Mouse (Mus musculus) forebrain, embryonic 15.5 days (tissue): Measurements from ENCODE around the gene Misp. TPM values are rescaled to one million over a fixed set of nuclear protein-coding genes. Genes with fewer than 3 reads are reported as not detected.

Experiments
- ATAC-seq: fragments of 200-750 bp; cut with Nextera tagmentation; replicated peaks from 2 replicates; pipeline ENCODE4 v1.8.0; 2017; ENCODE audit warnings: mild to moderate bottlenecking, moderate TSS enrichment, moderate library complexity
- H3K27ac ChIP-seq: fragments of 300-500 bp; sonication (generic); replicated peaks from 2 replicates; pipeline ENCODE4 v1.5.1; 2015; ENCODE audit warnings: mild to moderate bottlenecking, inconsistent platforms
- H3K27me3 ChIP-seq: fragments of 300-500 bp; sonication (generic); 2 replicates; pipeline ENCODE4 v1.6.1; 2015; ENCODE audit warnings: inconsistent platforms
- H3K36me3 ChIP-seq: fragments of 300-500 bp; sonication (generic); 2 replicates; pipeline ENCODE4 v1.6.1; 2015; ENCODE audit warnings: mild to moderate bottlenecking, inconsistent platforms
- H3K4me1 ChIP-seq: fragments of 300-500 bp; sonication (generic); 2 replicates; pipeline ENCODE4 v1.6.1; 2015; ENCODE audit warnings: inconsistent platforms
- H3K4me2 ChIP-seq: fragments of 300-500 bp; sonication (generic); replicated peaks from 2 replicates; pipeline ENCODE4 v1.6.1; 2015; ENCODE audit warnings: mild to moderate bottlenecking, inconsistent platforms
- H3K4me3 ChIP-seq: fragments of 300-500 bp; sonication (generic); 2 replicates; pipeline ENCODE4 v1.5.1; 2015; ENCODE audit warnings: mild to moderate bottlenecking, inconsistent platforms
- H3K9ac ChIP-seq: fragments of 300-500 bp; sonication (generic); replicated peaks from 2 replicates; pipeline ENCODE4 v1.6.1; 2015; ENCODE audit warnings: mild to moderate bottlenecking, inconsistent platforms
- H3K9me3 ChIP-seq: fragments of 300-500 bp; sonication (generic); 2 replicates; pipeline ENCODE4 v1.6.1; 2016; ENCODE audit warnings: inconsistent platforms
- WGBS: fragments of 180-500 bp; shearing (Covaris S2); methylation state at CpG from one replicate; pipeline ENCODE4 v1.1.7; 2015; ENCODE audit warnings: mixed read lengths; 5-methylcytosine and 5-hydroxymethylcytosine counted together
- polyA plus RNA-seq: library from polyadenylated mRNA; unstranded; fragments of >200 nt; fragmentation: Nextera tagmentation; extraction: Ambion mirVana; gene quantifications from 2 replicates; pipeline ENCODE4 v1.2.1, GENCODE M21; 2015

Misp gene
- polyA plus RNA-seq, 1 experiment from 2014 or later: 0.66 TPM

DNA sequence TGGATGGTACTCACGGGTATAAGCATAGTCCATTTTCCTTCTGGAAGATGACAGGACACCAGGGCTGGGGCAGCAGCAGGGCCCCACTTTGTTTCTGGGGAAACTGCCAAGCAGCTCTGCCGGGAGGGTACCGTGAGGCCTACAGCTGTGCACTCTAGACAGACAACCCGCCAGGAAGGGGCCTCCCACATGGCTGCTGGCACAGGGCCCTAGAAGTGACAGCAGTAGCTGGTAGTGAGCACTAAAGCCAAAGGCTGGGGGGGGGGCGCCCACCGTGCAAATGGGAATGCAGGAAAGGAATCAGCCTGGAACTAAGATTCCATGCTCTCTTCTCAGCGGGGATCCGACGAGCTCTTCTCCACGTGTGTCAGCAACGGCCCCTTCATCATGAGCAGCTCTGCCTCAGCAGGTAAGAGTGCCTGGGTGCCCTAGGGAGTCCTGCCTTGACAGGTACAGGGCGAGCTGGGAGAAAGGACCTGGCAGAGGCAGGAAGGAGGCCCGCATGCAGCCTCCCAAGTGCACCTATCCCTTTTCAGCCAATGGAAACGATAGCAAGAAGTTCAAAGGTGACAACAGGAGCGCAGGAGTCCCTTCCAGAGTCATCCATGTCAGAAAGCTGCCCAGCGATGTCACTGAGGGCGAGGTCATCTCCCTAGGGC, 37.8 kb downstream of the Misp start:
- 0 out of 2 replicates have a peak, but pooled peaks have one; percentile 7 for ATAC-seq

DNA sequence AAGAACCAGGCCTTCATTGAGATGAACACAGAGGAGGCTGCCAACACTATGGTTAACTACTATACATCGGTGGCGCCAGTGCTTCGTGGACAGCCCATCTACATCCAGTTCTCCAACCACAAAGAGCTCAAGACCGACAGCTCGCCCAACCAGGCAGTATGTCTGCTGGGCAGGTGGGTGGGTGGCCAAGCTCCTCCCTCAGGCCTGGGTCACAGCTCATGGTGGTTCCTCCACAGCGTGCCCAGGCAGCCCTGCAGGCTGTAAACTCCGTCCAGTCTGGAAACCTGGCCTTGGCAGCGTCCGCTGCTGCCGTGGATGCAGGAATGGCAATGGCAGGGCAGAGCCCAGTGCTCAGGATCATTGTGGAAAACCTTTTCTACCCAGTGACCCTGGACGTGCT, 38.3 kb downstream of the Misp start:
- no peak overlapping the region for H3K4me3 ChIP-seq
- H3K9ac ChIP-seq: no peak overlapping the region
- peak overlapping the region; percentile 100; the same call in 1 of the 2 replicates for H3K27ac ChIP-seq
- peak overlapping the region; percentile 91; the same call in 1 of the 2 replicates for H3K4me2 ChIP-seq
- peaks cover 53% of the 10 kb centered on the region for H3K36me3 ChIP-seq
- no peaks in the 10 kb centered on the region for H3K27me3 ChIP-seq
- peaks cover 47% of the 10 kb centered on the region for H3K4me1 ChIP-seq
- WGBS: 83% methylated on average over 11 of the region's 11 CpGs
- no peaks in the 10 kb centered on the region for H3K9me3 ChIP-seq
- no peak for ATAC-seq

More for the DNA sequence above, 37.8 kb downstream of the Misp start:
- Histone ChIP-seq H3K27ac (peak overlapping the region; percentile 100), H3K36me3 (peaks cover 49% of the 10 kb centered on the region), H3K9me3 (no peaks in the 10 kb centered on the region), H3K27me3 (no peaks in the 10 kb centered on the region), H3K4me3 (peak overlapping the region; percentile 99), H3K9ac (peak overlapping the region; percentile 98; the same call in 1 of the 2 replicates), H3K4me1 (peaks cover 50% of the 10 kb centered on the region), H3K4me2 (peak overlapping the region; percentile 91)
- WGBS: 46% methylated on average over 17 of the region's 17 CpGs

DNA sequence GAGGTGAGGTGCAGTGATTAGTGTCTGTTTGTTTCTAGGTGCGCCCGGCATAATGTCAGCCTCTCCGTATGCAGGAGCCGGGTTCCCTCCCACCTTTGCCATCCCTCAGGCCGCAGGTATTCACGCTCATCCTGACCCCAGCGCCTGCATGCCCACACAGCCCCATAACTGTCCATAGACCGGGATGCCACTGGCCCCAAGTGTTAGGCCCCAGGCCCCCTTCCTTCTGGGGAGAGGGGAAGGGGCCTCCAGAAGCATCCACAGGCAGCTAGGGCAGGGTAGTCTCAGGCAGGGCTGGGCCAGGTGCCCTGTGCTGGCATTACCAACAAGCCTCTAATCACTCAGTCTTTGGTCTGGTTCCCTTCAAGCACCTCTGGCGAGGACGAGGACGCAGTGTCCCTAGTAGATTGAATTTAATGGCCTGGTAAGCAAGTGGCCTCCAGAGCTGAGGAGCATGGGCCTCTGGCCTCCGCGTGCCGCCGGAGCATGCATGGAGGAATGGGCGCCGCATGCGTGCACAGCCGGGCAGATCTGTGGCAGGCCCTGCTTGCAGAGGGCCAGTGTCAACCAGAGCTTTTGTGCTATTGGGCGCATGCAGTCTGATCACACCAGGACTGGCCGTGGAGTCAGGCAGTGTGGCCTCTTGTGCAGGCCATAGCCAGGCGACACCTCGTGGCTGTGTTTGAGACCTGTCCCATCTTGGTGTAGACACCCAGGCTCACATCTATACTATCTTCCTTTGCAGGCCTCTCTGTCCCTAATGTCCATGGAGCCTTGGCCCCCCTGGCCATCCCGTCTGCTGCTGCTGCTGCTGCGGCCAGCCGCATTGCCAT, 39.5 kb downstream of the Misp start:
- Histone ChIP-seq H3K4me2 (no peak overlapping the region), H3K27ac (0 out of 2 replicates have a peak overlapping the region, but pooled peaks have one; percentile 100), H3K9ac (no peak overlapping the region), H3K9me3 (no peaks in the 10 kb centered on the region), H3K4me1 (peaks cover 55% of the 10 kb centered on the region), H3K36me3 (peaks cover 60% of the 10 kb centered on the region), H3K4me3 (no peak overlapping the region), H3K27me3 (no peaks in the 10 kb centered on the region)
- ATAC-seq: no peak
- WGBS: 91% methylated on average over 26 of the region's 26 CpGs

DNA sequence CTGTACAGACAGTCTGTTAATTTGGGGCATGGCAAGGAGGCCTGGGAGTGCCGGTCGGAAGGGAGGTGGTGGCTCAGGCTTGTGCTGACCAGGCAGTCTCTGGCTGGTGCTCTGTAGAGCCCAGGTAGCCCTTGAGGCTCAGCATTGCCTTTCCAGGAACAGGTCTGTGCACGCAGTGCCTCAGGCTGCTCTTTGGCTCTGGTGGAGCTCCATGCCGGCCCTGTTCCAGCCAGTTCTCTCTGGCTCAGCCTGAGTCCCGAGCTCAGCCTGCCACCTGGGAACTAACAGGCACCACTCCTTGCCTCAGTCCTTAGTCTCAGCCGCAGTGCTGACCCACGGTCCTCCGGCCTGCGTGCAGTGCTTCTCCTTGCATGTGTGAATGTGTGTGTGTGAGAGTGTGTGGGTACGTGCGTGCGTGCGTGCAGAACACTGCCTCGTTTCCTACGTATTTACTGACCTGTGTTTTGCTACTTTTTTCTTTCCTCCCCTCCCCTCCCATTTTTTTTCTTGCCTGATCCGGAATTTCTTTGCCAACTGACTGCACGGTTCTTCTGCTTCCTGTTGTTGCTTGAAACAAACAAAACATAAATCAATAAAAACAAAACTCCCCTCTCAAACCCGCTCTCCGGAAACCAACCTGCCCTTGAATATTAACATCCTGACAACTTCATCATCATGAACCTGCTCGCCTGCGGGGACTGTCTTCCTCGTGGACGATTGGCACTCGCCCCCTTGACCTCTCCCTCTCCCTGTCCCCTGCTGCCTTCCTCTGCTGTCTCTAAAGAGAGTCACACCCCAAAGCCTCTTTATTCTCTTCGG, 40.6 kb downstream of the Misp start:
- Histone ChIP-seq H3K4me2 (no peak overlapping the region), H3K4me1 (peaks cover 48% of the 10 kb centered on the region), H3K9me3 (no peaks in the 10 kb centered on the region), H3K27me3 (no peaks in the 10 kb centered on the region), H3K27ac (no peak overlapping the region), H3K36me3 (peaks cover 71% of the 10 kb centered on the region), H3K4me3 (no peak overlapping the region), H3K9ac (no peak overlapping the region)
- 81% methylated on average over 25 of the region's 25 CpGs for WGBS
- ATAC-seq: no peak

DNA sequence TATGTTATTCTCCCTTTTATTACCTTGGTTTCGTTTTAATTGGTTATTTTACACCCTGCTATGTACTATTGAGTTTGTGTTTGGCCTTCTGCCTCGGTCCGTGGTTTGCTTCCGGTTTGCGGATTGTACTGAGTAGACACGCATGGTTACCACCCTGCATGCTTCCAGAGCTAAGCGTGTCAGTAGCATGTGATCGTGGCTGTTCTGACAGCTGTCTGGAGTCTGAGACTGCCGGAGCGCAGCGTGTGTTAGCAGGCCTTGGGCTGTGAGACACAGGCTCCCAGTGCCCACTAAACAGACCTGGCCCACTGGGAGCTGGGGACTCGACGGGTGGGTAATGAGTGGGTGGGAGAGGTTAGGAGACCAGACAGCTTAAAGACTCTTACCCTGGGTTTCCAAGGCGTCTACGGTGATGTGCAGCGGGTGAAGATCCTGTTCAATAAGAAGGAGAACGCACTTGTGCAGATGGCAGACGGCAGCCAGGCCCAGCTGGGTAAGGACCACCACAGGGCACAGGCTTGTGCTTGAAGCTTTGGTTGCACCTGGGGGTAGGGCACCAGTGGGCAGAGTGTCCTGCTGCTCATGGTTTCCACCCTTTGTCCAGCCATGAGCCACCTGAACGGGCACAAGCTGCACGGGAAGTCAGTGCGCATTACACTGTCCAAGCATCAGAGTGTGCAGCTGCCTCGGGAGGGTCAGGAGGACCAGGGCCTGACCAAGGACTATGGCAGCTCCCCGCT, 41.4 kb downstream of the Misp start:
- Histone ChIP-seq H3K27me3 (no peaks in the 10 kb centered on the region), H3K4me3 (no peak overlapping the region), H3K4me1 (peaks cover 40% of the 10 kb centered on the region), H3K9ac (no peak overlapping the region), H3K27ac (0 out of 2 replicates have a peak overlapping the region, but pooled peaks have one; percentile 17), H3K4me2 (no peak overlapping the region), H3K36me3 (peaks cover 79% of the 10 kb centered on the region), H3K9me3 (no peaks in the 10 kb centered on the region)
- 79% methylated on average over 23 of the region's 23 CpGs for WGBS
- no peak for ATAC-seq

DNA sequence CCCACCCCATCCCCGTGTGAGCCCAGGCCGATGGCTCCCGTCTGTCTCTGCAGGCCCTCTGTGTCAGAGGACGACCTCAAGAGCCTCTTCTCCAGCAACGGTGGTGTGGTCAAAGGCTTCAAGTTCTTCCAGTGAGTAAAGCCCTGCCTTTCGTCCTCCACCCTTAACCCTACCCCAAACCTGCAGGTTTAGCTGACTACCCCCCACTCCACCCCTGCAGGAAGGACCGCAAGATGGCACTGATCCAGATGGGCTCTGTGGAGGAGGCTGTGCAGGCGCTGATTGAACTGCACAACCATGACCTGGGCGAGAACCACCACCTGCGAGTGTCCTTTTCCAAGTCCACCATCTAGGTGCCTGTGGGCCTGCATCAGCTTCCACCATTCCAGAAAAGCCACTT, 42.1 kb downstream of the Misp start:
- H3K9me3 ChIP-seq: no peaks in the 10 kb centered on the region
- ATAC-seq: no peak
- 71% methylated on average over 10 of the region's 10 CpGs for WGBS
- peak overlapping the region; percentile 7; the same call in 1 of the 2 replicates for H3K27ac ChIP-seq
- H3K4me3 ChIP-seq: no peak overlapping the region
- H3K27me3 ChIP-seq: no peaks in the 10 kb centered on the region
- H3K4me2 ChIP-seq: no peak overlapping the region
- H3K36me3 ChIP-seq: peaks cover 81% of the 10 kb centered on the region
- H3K9ac ChIP-seq: no peak overlapping the region
- H3K4me1 ChIP-seq: peaks cover 37% of the 10 kb centered on the region

DNA sequence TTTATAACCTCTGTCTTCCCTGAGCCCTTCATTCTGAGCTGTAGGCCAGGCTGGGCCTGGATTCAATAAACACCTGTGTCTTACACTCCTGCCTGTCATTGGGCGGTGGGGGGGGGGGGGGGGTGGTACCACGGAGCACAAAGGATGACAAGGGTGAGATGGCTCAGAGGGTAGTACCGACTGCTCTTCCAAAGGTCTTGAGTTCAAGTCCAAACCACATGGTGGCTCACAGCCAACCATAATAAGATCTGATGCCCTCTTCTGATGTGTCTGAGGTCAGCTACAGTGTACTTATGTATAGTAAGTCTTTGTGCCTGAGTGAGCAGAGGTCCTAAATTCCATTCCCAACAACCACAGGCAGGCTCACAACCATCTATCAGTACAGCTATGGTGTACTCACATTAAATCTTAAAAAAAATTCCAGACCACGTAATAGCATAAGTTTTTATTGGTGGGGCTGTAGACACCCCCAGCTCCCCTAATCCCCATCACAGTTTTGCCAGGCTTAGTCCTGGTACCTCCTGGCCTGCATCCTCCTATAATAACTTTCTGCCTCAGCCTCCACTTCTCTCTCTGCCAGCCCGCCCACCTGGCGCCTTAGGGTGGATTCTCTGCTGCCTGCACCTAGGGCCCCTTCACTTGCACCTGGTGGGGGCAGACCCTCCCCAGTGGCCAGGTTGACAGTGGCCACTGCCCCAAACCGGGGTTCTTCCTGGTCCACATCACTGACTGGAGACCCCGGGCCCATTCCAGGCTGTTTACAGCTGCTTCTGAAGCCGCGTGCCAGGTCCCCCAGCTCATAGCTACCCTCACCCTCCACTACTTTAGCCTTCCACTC, 43.8 kb downstream of the Misp start:
- H3K36me3 ChIP-seq: peaks cover 78% of the 10 kb centered on the region
- WGBS: 53% methylated on average over 10 of the region's 10 CpGs
- no peak overlapping the region for H3K4me2 ChIP-seq
- H3K27me3 ChIP-seq: no peaks in the 10 kb centered on the region
- peak overlapping the region; percentile 46 for H3K27ac ChIP-seq
- H3K4me3 ChIP-seq: no peak overlapping the region
- H3K4me1 ChIP-seq: peaks cover 34% of the 10 kb centered on the region
- no peak overlapping the region for H3K9ac ChIP-seq
- 0 out of 2 replicates have a peak, but pooled peaks have one; percentile 20 for ATAC-seq
- H3K9me3 ChIP-seq: no peaks in the 10 kb centered on the region

DNA sequence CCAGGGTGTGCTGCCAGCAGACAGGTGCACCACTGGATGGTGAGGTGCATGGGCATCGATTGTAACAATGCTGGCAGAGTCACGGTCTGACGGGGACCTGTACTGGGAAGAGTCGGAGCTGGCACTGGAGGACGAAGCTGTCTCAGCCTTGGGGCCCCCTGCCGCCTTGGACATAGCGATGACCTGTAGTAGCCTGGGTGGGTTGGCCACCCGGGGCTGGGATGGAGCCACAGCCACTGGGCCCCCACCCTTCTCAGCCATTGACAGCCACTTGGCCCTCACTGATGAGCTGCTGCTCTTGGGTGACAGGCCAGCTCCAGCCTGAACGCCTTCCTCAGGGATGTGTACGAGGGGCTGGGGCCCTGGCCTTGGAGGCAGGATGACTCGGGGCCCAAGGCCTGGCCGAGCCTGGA, 44.4 kb downstream of the Misp start:
- H3K4me2 ChIP-seq: no peak overlapping the region
- peak overlapping the region; percentile 46 for H3K27ac ChIP-seq
- peaks cover 78% of the 10 kb centered on the region for H3K36me3 ChIP-seq
- H3K9me3 ChIP-seq: no peaks in the 10 kb centered on the region
- no peak overlapping the region for H3K9ac ChIP-seq
- H3K4me1 ChIP-seq: peaks cover 36% of the 10 kb centered on the region
- H3K27me3 ChIP-seq: no peaks in the 10 kb centered on the region
- no peak overlapping the region for H3K4me3 ChIP-seq
- 68% methylated on average over 12 of the region's 12 CpGs for WGBS
- ATAC-seq: peak; percentile 9; the same call in 1 of the 2 replicates

DNA sequence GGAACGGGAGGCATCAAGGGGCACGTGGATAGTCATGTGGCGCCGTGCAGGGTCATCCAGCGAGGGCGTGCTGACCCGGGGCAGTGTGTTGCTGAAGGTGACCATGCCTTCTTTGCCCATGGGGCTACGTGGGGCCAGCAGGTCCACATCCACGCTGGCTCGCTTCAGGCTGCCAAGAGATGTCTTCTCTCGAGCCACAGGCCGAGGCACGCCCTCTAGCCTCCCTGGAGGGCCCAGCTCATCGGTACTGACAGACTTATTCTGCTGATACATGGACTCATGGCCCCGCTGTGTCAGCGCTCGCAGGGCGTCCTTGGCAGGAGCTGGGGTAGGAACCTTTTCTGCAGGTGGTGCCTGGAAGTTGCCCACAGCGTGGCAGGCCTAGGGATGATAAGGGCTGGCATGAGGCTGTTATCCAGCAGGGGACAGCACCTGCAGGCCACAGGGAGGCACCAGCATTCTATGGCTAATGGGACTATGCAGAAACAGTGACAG, 45.1 kb downstream of the Misp start:
- 0 out of 2 replicates have a peak overlapping the region, but pooled peaks have one; percentile 46 for H3K27ac ChIP-seq

DNA sequence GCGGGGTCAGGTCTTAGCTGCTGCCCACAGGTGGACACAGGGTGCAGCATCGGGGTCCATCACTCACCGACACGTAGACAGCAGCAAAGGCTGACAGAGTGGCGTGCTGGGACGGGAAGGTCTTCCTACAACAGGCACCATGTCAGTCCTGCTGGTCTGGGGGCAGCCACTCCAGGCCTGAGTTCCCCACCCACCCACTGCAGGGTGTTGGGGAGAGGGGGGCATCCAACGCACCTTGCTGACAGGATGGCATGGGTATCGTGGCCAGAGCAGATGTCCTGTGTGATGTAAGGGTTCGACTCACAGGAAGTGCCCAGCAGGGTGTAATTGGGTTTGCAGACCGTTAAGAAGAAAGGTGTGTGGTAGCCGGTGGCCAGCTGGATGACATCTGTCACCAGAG, 45.8 kb downstream of the Misp start:
- WGBS: 78% methylated on average over 11 of the region's 11 CpGs
- H3K27me3 ChIP-seq: no peaks in the 10 kb centered on the region
- H3K36me3 ChIP-seq: peaks cover 72% of the 10 kb centered on the region
- H3K4me3 ChIP-seq: no peak overlapping the region
- peaks cover 47% of the 10 kb centered on the region for H3K4me1 ChIP-seq
- no peak overlapping the region for H3K9ac ChIP-seq
- ATAC-seq: no peak
- no peak overlapping the region for H3K27ac ChIP-seq
- no peak overlapping the region for H3K4me2 ChIP-seq
- H3K9me3 ChIP-seq: no peaks in the 10 kb centered on the region

More for the DNA sequence above, 45.1 kb downstream of the Misp start:
- Histone ChIP-seq H3K4me2 (no peak overlapping the region), H3K4me1 (peaks cover 40% of the 10 kb centered on the region), H3K9ac (no peak overlapping the region), H3K27me3 (no peaks in the 10 kb centered on the region), H3K36me3 (peaks cover 72% of the 10 kb centered on the region), H3K9me3 (no peaks in the 10 kb centered on the region), H3K4me3 (no peak overlapping the region)
- ATAC-seq: 0 out of 2 replicates have a peak, but pooled peaks have one; percentile 8
- 82% methylated on average over 19 of the region's 19 CpGs for WGBS
